Mouse (Mus musculus) limb, embryonic 15.5 days (tissue): Measurements from ENCODE around the gene Doc2b. TPM values are rescaled to one million over a fixed set of nuclear protein-coding genes. Genes with fewer than 3 reads are reported as not detected.
A peak's percentile ranks its signal among the peaks of the same experiment; 100 is the strongest.

ENCODE experiments used
- ATAC-seq: fragments of 200-750 bp; cut with Nextera tagmentation; 2 replicates; pipeline ENCODE4 v1.8.0; 2017; ENCODE audit warnings: low read depth, moderate TSS enrichment; ENCODE audit not compliant: insufficient number of reproducible peaks, low FRiP score, low TSS enrichment
- H3K27ac ChIP-seq: fragments of 300-500 bp; sonication (generic); 2 replicates; pipeline ENCODE4 v1.5.1; 2015; ENCODE audit warnings: moderate library complexity, mild to moderate bottlenecking, inconsistent platforms
- H3K27me3 ChIP-seq: fragments of 300-500 bp; sonication (generic); 2 replicates; pipeline ENCODE4 v1.6.1; 2015; ENCODE audit warnings: inconsistent platforms
- H3K36me3 ChIP-seq: fragments of 300-500 bp; sonication (generic); 2 replicates; pipeline ENCODE4 v1.6.1; 2015; ENCODE audit warnings: inconsistent platforms
- H3K4me1 ChIP-seq: fragments of 300-500 bp; sonication (generic); 2 replicates; pipeline ENCODE4 v1.6.1; 2015; ENCODE audit warnings: inconsistent platforms
- H3K4me2 ChIP-seq: fragments of 300-500 bp; sonication (generic); 2 replicates; pipeline ENCODE4 v1.6.1; 2015; ENCODE audit warnings: mild to moderate bottlenecking, inconsistent platforms
- H3K4me3 ChIP-seq: fragments of 300-500 bp; sonication (generic); 2 replicates; pipeline ENCODE4 v1.5.1; 2015; ENCODE audit warnings: mild to moderate bottlenecking, inconsistent platforms
- H3K9ac ChIP-seq: fragments of 300-500 bp; sonication (generic); 2 replicates; pipeline ENCODE4 v1.6.1; 2015; ENCODE audit warnings: inconsistent platforms
- H3K9me3 ChIP-seq: fragments of 300-500 bp; sonication (generic); 2 replicates; pipeline ENCODE4 v1.6.1; 2016; ENCODE audit warnings: inconsistent platforms
- WGBS: fragments of 180-500 bp; shearing (Covaris S2); methylation state at CpG from one replicate; pipeline ENCODE4 v1.1.7; 2015; 5-methylcytosine and 5-hydroxymethylcytosine counted together
- polyA plus RNA-seq: library from polyadenylated mRNA; unstranded; fragments of >200 nt; fragmentation: Nextera tagmentation; extraction: Ambion mirVana; gene quantifications from 2 replicates; pipeline ENCODE4 v1.2.1, GENCODE M21; 2015

Doc2b gene
- polyA plus RNA-seq, 1 experiment from 2014 or later = 1.6 TPM

GRCm38 (mm10) chr11:75813085-75813484 lies 17.2 kb upstream of the Doc2b start:
- Histone ChIP-seq H3K4me2 (no peak overlapping the region), H3K9me3 (no peaks in the 10 kb centered on the region), H3K4me3 (no peak overlapping the region), H3K27me3 (no peaks in the 10 kb centered on the region), H3K27ac (peak overlapping the region; percentile 69), H3K9ac (0 out of 2 replicates have a peak overlapping the region, but pooled peaks have one; percentile 7), H3K4me1 (peaks cover 32% of the 10 kb centered on the region), H3K36me3 (no peaks in the 10 kb centered on the region)
- ATAC-seq = 0 out of 2 replicates have a peak, but pooled peaks have one; percentile 55
- WGBS = 49% methylated on average over 10 of the region's 10 CpGs

DNA sequence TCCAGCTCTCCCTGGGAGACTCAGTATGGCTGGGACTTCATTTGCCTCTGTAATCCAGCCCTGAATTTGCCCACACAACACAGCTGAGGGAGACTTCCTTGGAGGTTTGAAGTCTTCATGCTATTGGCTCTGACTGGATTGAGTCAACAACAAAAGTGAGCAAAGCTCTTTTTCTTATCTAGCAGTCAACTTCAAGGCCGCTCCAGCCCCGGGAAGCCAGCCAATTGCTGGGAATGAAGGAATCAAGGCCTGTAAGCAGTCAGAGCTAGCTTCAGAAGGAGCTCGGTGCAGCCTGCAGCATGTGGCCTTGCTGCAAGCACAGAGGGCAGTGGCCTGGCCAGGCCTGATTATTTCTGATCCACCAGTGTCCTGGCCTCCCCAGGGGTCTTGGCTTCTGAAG lies 16.1 kb upstream of the Doc2b start:
- H3K36me3 ChIP-seq = no peaks in the 10 kb centered on the region
- H3K9me3 ChIP-seq = no peaks in the 10 kb centered on the region
- peaks cover 24% of the 10 kb centered on the region for H3K4me1 ChIP-seq
- peak overlapping the region; percentile 84 for H3K27ac ChIP-seq
- no peak overlapping the region for H3K9ac ChIP-seq
- 28% methylated on average over 3 of the region's 3 CpGs for WGBS
- no peak for ATAC-seq
- H3K4me2 ChIP-seq = no peak overlapping the region
- H3K4me3 ChIP-seq = no peak overlapping the region
- H3K27me3 ChIP-seq = no peaks in the 10 kb centered on the region

DNA sequence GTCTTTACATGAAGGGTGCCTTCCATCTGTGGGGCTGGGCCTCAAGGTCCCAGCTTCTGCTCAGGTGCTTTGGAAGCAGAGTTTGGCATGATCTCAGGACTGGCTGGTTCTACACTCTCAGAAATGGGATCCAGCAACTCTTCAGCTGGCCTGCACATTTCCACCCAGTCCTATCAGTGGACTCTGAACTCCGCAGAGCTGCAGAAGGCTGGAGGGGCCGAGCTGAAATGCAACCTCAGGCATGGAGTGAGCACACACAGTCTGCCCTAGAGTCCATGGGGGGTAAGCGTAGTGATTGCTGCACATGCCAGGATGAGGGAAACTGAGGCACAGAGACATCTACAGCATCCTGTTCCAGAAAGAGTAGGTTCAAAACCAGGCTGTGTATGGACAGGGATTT lies 14.7 kb upstream of the Doc2b start:
- H3K27ac ChIP-seq = no peak overlapping the region
- H3K4me2 ChIP-seq = no peak overlapping the region
- H3K4me1 ChIP-seq = peaks cover 24% of the 10 kb centered on the region
- whole genome bisulfite sequencing = 87% methylated on average over 3 of the region's 3 CpGs
- H3K27me3 ChIP-seq = no peaks in the 10 kb centered on the region
- no peaks in the 10 kb centered on the region for H3K36me3 ChIP-seq
- no peak for ATAC-seq
- no peak overlapping the region for H3K9ac ChIP-seq
- H3K9me3 ChIP-seq = no peaks in the 10 kb centered on the region
- H3K4me3 ChIP-seq = no peak overlapping the region

GRCm38 (mm10) chr11:75807486-75807885 lies 11.6 kb upstream of the Doc2b start:
- H3K9ac ChIP-seq = no peak overlapping the region
- peaks cover 10% of the 10 kb centered on the region for H3K4me1 ChIP-seq
- no peak for ATAC-seq
- WGBS = 30% methylated on average over 5 of the region's 5 CpGs
- no peak overlapping the region for H3K27ac ChIP-seq
- H3K4me3 ChIP-seq = no peak overlapping the region
- H3K27me3 ChIP-seq = no peaks in the 10 kb centered on the region
- no peaks in the 10 kb centered on the region for H3K36me3 ChIP-seq
- H3K9me3 ChIP-seq = no peaks in the 10 kb centered on the region
- H3K4me2 ChIP-seq = no peak overlapping the region

GRCm38 (mm10) chr11:75801771-75802550 lies 6.1 kb upstream of the Doc2b start:
- H3K4me2 ChIP-seq = no peak overlapping the region
- no peak for ATAC-seq
- H3K27ac ChIP-seq = no peak overlapping the region
- WGBS = 73% methylated on average over 7 of the region's 7 CpGs
- no peaks in the 10 kb centered on the region for H3K9me3 ChIP-seq
- peaks cover 6% of the 10 kb centered on the region for H3K27me3 ChIP-seq
- H3K9ac ChIP-seq = no peak overlapping the region
- H3K36me3 ChIP-seq = no peaks in the 10 kb centered on the region
- H3K4me1 ChIP-seq = no peaks in the 10 kb centered on the region
- no peak overlapping the region for H3K4me3 ChIP-seq

DNA sequence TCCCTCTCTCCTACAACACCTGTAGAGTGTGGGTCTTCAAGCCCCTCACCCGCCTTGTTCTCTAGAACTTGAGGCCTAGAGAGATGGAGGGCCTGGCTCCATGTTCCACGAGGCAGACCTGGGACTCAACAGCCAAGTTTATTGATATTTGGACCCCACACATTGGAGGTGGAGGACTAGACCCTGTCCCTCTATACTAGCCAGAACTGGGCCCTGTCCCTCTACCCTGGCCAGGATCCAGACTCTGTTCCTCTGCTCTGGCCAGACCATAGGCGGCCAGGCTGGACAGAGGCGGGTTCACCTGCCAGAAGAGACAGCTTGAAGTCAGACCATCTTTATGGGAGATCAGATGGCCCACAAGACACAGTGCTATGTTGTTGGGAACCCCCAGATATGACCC lies 5.5 kb upstream of the Doc2b start:
- Histone ChIP-seq H3K4me3 (no peak overlapping the region), H3K4me1 (0 out of 2 replicates have a peak, but pooled peaks cover under 1% of the 10 kb centered on the region), H3K27ac (no peak overlapping the region), H3K9me3 (no peaks in the 10 kb centered on the region), H3K4me2 (no peak overlapping the region), H3K36me3 (no peaks in the 10 kb centered on the region), H3K27me3 (peaks cover 12% of the 10 kb centered on the region), H3K9ac (no peak overlapping the region)
- 81% methylated on average over 4 of the region's 4 CpGs for WGBS
- ATAC-seq = no peak

DNA sequence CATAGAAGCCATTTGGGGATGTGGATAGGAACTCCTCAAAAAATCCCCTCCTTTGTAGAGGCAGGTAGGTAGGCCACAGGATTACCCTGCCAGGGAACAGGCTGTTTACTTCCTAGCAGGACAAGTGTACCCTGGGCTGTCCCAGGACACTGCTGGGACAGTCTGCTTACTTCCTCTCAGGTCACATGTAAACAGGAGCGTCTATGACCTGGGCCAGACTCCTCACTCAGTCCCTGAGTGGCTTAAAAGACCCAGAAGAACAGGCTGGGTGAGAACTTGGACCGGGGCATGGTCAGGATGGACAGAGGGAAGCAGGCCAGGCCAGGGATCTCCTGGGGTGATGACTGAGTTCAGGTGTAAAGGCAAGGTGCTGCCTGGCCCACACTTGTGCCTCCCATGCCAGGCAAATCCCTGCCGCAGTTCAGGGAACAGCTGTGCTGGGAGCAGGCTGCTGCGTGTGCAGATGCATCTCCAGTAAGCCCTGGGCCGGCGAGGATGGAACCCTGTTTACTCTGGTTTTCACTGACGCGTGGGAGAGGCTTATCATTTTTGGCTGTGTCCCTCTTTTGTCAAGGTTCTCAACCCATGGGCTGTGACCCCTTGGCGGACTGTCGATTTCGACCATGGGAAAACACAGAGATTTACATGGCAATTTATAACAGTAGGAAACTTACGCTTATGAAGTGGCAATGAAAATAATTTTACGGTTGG lies 842 bp upstream of the Doc2b start:
- H3K9ac ChIP-seq = no peak overlapping the region
- H3K4me1 ChIP-seq = peaks cover 22% of the 10 kb centered on the region
- 64% methylated on average over 13 of the region's 13 CpGs for WGBS
- H3K27me3 ChIP-seq = peaks cover 55% of the 10 kb centered on the region
- H3K36me3 ChIP-seq = no peaks in the 10 kb centered on the region
- H3K27ac ChIP-seq = no peak overlapping the region
- H3K4me2 ChIP-seq = 0 out of 2 replicates have a peak overlapping the region, but pooled peaks have one; percentile 76
- ATAC-seq = no peak
- no peaks in the 10 kb centered on the region for H3K9me3 ChIP-seq
- no peak overlapping the region for H3K4me3 ChIP-seq

- Histone ChIP-seq H3K27ac (no peak overlapping the region), H3K27me3 (peaks cover 55% of the 10 kb centered on the region), H3K4me3 (peak overlapping the region; percentile 53), H3K9me3 (no peaks in the 10 kb centered on the region), H3K4me2 (peak overlapping the region; percentile 76), H3K4me1 (peaks cover 22% of the 10 kb centered on the region), H3K9ac (peak overlapping the region; percentile 47), H3K36me3 (no peaks in the 10 kb centered on the region)
- 1% methylated on average over 35 of the region's 42 CpGs for WGBS
- no peak for ATAC-seq
These were observed 570 bp downstream of the Doc2b start for GRCm38 (mm10) chr11:75795321-75795636.

DNA sequence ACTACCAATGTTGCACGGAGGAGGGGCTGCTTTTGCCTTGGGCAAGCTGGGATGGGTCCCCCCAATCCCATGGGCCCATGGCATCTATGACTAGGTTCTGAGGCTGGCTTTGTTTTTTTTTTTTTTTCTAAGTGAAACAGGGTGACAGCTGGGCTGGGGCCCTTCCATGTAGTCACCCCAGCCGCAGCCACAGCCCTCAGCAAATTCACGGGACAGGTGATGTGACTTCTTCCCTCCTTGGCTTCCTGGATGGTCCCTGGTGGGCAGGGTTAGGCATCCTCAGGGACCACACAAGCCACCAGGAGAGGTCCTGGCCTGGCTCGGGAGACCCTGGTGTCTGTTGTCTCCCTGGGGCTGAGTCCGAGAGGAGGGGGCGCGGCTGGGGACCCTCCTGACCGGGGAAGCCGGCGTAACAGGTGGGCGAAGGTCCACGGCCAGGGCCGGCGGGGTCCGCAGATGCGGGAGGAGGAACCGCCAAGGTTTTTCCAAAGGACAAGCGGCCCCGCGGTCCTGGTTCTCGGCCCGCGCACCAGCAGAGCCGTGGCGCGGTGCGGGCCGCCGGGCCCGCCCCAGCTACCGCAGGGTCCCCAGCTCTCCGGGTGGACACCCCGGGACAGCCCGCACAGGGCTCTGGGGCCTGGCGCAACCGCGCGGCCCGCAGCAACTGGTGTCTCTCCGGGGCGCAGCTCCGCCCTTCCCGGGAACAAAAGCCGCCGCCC lies 1.1 kb downstream of the Doc2b start:
- H3K27ac ChIP-seq = no peak overlapping the region
- H3K9me3 ChIP-seq = no peaks in the 10 kb centered on the region
- H3K9ac ChIP-seq = peak overlapping the region; percentile 47
- peak overlapping the region; percentile 76 for H3K4me2 ChIP-seq
- peak overlapping the region; percentile 53 for H3K4me3 ChIP-seq
- H3K27me3 ChIP-seq = peaks cover 55% of the 10 kb centered on the region
- WGBS = 6% methylated on average over 45 of the region's 45 CpGs
- peaks cover 22% of the 10 kb centered on the region for H3K4me1 ChIP-seq
- no peaks in the 10 kb centered on the region for H3K36me3 ChIP-seq
- ATAC-seq = no peak

DNA sequence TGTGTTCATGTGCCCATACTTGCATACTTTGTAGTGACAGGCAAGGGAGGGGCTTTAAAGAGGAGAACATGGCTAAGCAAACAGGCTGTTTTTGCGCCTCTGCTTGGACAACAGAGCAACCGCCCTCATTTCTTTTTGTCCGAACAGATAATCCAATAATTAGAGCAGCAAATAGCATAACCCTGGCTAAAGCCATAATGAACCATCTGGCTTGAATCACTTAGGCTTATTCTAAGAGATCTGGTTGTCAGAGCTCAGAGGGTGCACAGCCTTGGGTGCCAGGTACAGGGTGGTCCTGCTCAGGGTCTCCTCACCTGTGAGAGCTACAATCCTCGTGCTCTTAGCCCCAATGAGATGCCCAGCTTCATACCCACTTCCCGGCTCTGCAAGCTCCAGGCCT lies 2.5 kb downstream of the Doc2b start:
- Histone ChIP-seq H3K27me3 (peaks cover 60% of the 10 kb centered on the region), H3K36me3 (no peaks in the 10 kb centered on the region), H3K9ac (no peak overlapping the region), H3K4me3 (no peak overlapping the region), H3K9me3 (no peaks in the 10 kb centered on the region), H3K4me2 (no peak overlapping the region), H3K27ac (no peak overlapping the region), H3K4me1 (peaks cover 22% of the 10 kb centered on the region)
- no peak for ATAC-seq
- 65% methylated on average over 5 of the region's 5 CpGs for WGBS

DNA sequence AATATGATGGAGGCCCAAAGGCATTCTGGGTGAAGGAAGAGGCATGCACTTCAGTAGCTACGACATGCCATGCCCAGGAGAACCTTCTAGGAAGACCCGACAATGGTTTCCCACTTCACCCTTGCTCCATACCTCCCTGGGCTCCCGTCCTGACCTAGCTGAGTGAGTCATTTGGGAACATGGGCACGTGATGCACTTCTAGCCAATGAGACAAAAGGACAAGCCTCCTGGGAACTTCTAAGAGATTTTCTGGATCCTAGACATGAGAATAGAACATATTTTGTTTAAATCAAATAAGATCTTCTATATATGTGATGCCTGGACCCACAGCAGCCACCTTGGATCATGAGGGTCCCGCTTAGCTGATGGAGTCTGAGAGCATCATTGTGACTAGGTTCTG lies 3.3 kb downstream of the Doc2b start:
- Histone ChIP-seq H3K36me3 (no peaks in the 10 kb centered on the region), H3K27ac (no peak overlapping the region), H3K9ac (no peak overlapping the region), H3K4me3 (no peak overlapping the region), H3K27me3 (peaks cover 60% of the 10 kb centered on the region), H3K4me1 (peaks cover 22% of the 10 kb centered on the region), H3K9me3 (no peaks in the 10 kb centered on the region), H3K4me2 (no peak overlapping the region)
- no peak for ATAC-seq
- WGBS = 72% methylated on average over 5 of the region's 5 CpGs

- 78% methylated on average over 8 of the region's 8 CpGs for WGBS
- H3K9ac ChIP-seq = no peak overlapping the region
- no peaks in the 10 kb centered on the region for H3K36me3 ChIP-seq
- no peak overlapping the region for H3K4me2 ChIP-seq
- no peak overlapping the region for H3K27ac ChIP-seq
- H3K9me3 ChIP-seq = no peaks in the 10 kb centered on the region
- no peak overlapping the region for H3K4me3 ChIP-seq
- peaks cover 5% of the 10 kb centered on the region; the same call in 1 of the 2 replicates for H3K27me3 ChIP-seq
- 0 out of 2 replicates have a peak, but pooled peaks cover 2% of the 10 kb centered on the region for H3K4me1 ChIP-seq
- no peak for ATAC-seq
These were observed 10.0 kb downstream of the Doc2b start for GRCm38 (mm10) chr11:75785897-75786296.
